Mouse (Mus musculus) neural tube, embryonic 12.5 days (tissue): ENCODE data around the gene E2f6. TPM values are rescaled to one million over a fixed set of nuclear protein-coding genes. Genes with fewer than 3 reads are reported as not detected.
A peak's percentile ranks its signal among the peaks of the same experiment; 100 is the strongest.

Experiments
- ATAC-seq: fragments of 200-750 bp; cut with Nextera tagmentation; 2 replicates; pipeline ENCODE4 v1.8.0; 2017; ENCODE audit warnings: low read depth, mild to moderate bottlenecking, moderate TSS enrichment, moderate library complexity; ENCODE audit not compliant: low FRiP score
- H3K27ac ChIP-seq: fragments of 300-500 bp; sonication (generic); 2 replicates; pipeline ENCODE4 v1.5.1; 2016
- H3K27me3 ChIP-seq: fragments of 300-500 bp; sonication (generic); replicated peaks from 2 replicates; pipeline ENCODE4 v1.6.1; 2016; ENCODE audit warnings: mild to moderate bottlenecking
- H3K36me3 ChIP-seq: fragments of 300-500 bp; sonication (generic); 2 replicates; pipeline ENCODE4 v1.6.1; 2016; ENCODE audit warnings: mild to moderate bottlenecking
- H3K4me1 ChIP-seq: fragments of 300-500 bp; sonication (generic); 2 replicates; pipeline ENCODE4 v1.6.1; 2016
- H3K4me2 ChIP-seq: fragments of 300-500 bp; sonication (generic); replicated peaks from 2 replicates; pipeline ENCODE4 v1.6.1; 2016; ENCODE audit warnings: mild to moderate bottlenecking
- H3K4me3 ChIP-seq: fragments of 300-500 bp; sonication (generic); 2 replicates; pipeline ENCODE4 v1.5.1; 2016
- H3K9ac ChIP-seq: fragments of 300-500 bp; sonication (generic); 2 replicates; pipeline ENCODE4 v1.6.1; 2016; ENCODE audit warnings: mild to moderate bottlenecking
- H3K9me3 ChIP-seq: fragments of 300-500 bp; sonication (generic); 2 replicates; pipeline ENCODE4 v1.6.1; 2016; ENCODE audit warnings: mild to moderate bottlenecking
- WGBS: fragments of 180-500 bp; shearing (Covaris S2); methylation state at CpG from one replicate; pipeline ENCODE4 v1.1.7; 2016; 5-methylcytosine and 5-hydroxymethylcytosine counted together
- polyA plus RNA-seq: library from polyadenylated mRNA; unstranded; fragments of >200 nt; fragmentation: Nextera tagmentation; extraction: Ambion mirVana; gene quantifications from 2 replicates; pipeline ENCODE4 v1.2.1, GENCODE M21; 2016

Gene E2f6
- polyA plus RNA-seq, 1 experiment from 2014 or later, result 60.6 TPM

- Histone ChIP-seq H3K4me3 (no peak overlapping the region), H3K4me2 (no peak overlapping the region), H3K9ac (no peak overlapping the region), H3K36me3 (no peaks in the 10 kb centered on the region), H3K27me3 (no peaks in the 10 kb centered on the region), H3K4me1 (no peaks in the 10 kb centered on the region), H3K27ac (no peak overlapping the region), H3K9me3 (no peaks in the 10 kb centered on the region)
- ATAC-seq, result no peak
- WGBS, result 82% methylated on average over 3 of the region's 3 CpGs
Observed at GRCm38 (mm10) chr12:16780320-16780719, 30.4 kb upstream of the E2f6 start.

DNA sequence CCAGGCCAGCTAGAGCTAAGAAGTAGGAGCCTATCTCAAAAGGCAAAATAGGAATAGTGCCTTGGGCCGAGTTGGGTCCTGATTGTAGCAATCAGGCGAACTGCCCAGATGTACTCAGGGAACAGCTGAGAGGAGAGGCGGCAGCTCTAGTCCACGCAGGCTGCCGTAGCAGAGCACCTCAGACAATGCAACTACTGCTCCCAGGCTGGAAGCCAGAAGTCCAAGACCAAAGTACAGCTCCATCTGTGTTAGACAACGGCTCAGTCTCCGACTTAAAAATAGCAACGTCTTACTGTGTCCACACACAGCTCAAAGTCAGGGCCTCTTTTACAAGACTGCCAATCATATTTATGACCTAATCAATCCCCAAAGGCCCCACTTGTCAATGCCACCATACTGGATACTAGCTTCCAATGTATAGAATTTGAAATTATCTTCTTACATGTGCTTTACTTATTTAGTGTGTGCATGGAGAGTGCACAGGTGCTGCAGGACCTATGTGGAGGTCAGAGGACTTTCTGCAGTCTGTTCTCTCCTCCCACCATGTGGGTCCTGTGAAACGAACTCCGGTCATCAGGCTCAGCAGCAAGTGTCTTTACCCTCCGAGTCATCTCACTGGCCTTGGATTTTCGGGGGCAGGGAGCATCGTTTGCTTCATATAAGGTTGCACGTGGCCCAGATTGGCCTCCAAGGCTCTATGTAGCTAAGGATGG is 29.6 kb upstream of the E2f6 start:
- Histone ChIP-seq H3K4me2 (no peak overlapping the region), H3K36me3 (no peaks in the 10 kb centered on the region), H3K4me1 (no peaks in the 10 kb centered on the region), H3K27me3 (no peaks in the 10 kb centered on the region), H3K27ac (no peak overlapping the region), H3K9ac (no peak overlapping the region), H3K9me3 (no peaks in the 10 kb centered on the region), H3K4me3 (no peak overlapping the region)
- WGBS, result 87% methylated on average over 14 of the region's 14 CpGs
- no peak for ATAC-seq

GRCm38 (mm10) chr12:16788600-16788999 is 22.2 kb upstream of the E2f6 start:
- Histone ChIP-seq H3K4me1 (peaks cover 9% of the 10 kb centered on the region), H3K27ac (no peak overlapping the region), H3K9me3 (no peaks in the 10 kb centered on the region), H3K36me3 (no peaks in the 10 kb centered on the region), H3K4me2 (no peak overlapping the region), H3K4me3 (no peak overlapping the region), H3K27me3 (no peaks in the 10 kb centered on the region), H3K9ac (no peak overlapping the region)
- no peak for ATAC-seq
- WGBS, result 72% methylated on average over 2 of the region's 2 CpGs

- Histone ChIP-seq H3K4me1 (peaks cover 9% of the 10 kb centered on the region), H3K36me3 (no peaks in the 10 kb centered on the region), H3K9me3 (no peaks in the 10 kb centered on the region), H3K27me3 (no peaks in the 10 kb centered on the region), H3K4me2 (no peak overlapping the region), H3K4me3 (no peak overlapping the region), H3K27ac (no peak overlapping the region), H3K9ac (no peak overlapping the region)
- WGBS, result 19% methylated on average over 1 of the region's 1 CpGs
- ATAC-seq, result no peak
Observed at GRCm38 (mm10) chr12:16789199-16789598, 21.6 kb upstream of the E2f6 start.

DNA sequence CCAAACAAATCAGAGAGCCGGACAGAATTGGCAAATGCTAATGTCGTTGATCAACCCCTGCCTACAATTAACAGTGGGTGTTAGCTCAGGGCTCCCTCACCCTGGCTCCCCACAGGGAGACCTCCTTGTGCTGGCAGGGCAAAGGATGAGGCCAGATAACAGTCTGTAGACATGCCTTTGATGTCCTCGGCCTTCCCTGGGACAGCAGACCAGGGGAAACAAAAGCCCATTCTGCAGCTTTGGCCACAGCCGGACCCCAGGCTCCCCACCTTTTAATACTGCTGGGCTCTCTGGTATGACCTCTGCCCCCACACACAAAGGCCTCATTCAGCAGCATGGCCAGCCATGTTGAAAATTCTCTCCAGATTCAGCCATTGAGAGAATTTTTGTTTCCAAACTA is 21.0 kb upstream of the E2f6 start:
- Histone ChIP-seq H3K9me3 (no peaks in the 10 kb centered on the region), H3K27me3 (no peaks in the 10 kb centered on the region), H3K27ac (no peak overlapping the region), H3K9ac (no peak overlapping the region), H3K36me3 (no peaks in the 10 kb centered on the region), H3K4me2 (no peak overlapping the region), H3K4me3 (no peak overlapping the region), H3K4me1 (peaks cover 9% of the 10 kb centered on the region)
- ATAC-seq, result 0 out of 2 replicates have a peak, but pooled peaks have one; percentile 24
- WGBS, result 5% methylated on average over 4 of the region's 4 CpGs

GRCm38 (mm10) chr12:16790456-16790855 is 20.3 kb upstream of the E2f6 start:
- Histone ChIP-seq H3K4me2 (no peak overlapping the region), H3K4me3 (no peak overlapping the region), H3K27ac (no peak overlapping the region), H3K36me3 (no peaks in the 10 kb centered on the region), H3K27me3 (no peaks in the 10 kb centered on the region), H3K4me1 (peaks cover 9% of the 10 kb centered on the region), H3K9me3 (no peaks in the 10 kb centered on the region), H3K9ac (no peak overlapping the region)
- no peak for ATAC-seq
- 40% methylated on average over 4 of the region's 4 CpGs for WGBS

DNA sequence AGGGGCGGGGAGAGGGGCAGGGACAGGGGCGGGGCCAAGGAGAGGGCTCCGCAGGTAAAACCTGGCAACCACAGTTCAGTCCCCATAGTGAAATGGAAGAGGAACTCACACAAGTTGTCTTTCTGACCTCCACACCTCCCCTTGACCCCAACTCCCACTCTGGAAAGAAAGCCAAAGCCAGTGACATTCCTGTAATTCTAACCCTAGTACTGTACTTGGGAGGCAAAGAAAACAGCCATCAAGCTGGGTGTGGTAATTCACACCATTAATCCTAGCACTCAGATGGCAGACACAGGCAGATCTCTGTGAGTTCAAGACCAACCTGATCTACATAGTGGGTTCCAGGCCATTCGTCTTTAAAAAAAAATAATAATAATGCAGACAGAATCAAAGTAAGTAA is 17.4 kb upstream of the E2f6 start:
- WGBS, result 80% methylated on average over 4 of the region's 4 CpGs
- ATAC-seq, result no peak
- Histone ChIP-seq H3K4me1 (peaks cover 9% of the 10 kb centered on the region), H3K4me3 (no peak overlapping the region), H3K9ac (no peak overlapping the region), H3K9me3 (no peaks in the 10 kb centered on the region), H3K27ac (no peak overlapping the region), H3K4me2 (no peak overlapping the region), H3K27me3 (no peaks in the 10 kb centered on the region), H3K36me3 (no peaks in the 10 kb centered on the region)

DNA sequence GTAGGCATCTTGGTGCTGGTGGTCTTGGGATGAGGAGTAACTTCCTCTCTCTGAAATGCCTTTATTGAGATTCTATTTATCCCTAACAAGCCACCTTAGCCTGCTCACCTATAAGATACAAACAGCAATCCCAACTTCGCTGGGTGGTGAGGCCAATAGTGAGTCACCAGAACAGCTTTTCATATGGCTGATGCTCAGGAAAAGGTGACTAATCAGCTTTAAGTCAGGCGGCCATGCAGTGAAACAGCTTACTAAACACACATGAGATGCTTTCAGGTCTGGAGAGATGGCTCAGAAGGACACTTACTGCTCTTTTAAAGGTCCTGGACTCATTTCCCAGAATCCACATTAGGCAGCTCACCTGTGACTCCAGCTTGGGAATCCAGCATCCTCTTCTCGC is 15.0 kb upstream of the E2f6 start:
- H3K9ac ChIP-seq, result no peak overlapping the region
- H3K27me3 ChIP-seq, result no peaks in the 10 kb centered on the region
- no peaks in the 10 kb centered on the region for H3K9me3 ChIP-seq
- ATAC-seq, result no peak
- no peaks in the 10 kb centered on the region for H3K36me3 ChIP-seq
- H3K4me1 ChIP-seq, result peaks cover 9% of the 10 kb centered on the region; the same call in 1 of the 2 replicates
- no peak overlapping the region for H3K27ac ChIP-seq
- no peak overlapping the region for H3K4me2 ChIP-seq
- WGBS, result 81% methylated on average over 3 of the region's 3 CpGs
- H3K4me3 ChIP-seq, result no peak overlapping the region

DNA sequence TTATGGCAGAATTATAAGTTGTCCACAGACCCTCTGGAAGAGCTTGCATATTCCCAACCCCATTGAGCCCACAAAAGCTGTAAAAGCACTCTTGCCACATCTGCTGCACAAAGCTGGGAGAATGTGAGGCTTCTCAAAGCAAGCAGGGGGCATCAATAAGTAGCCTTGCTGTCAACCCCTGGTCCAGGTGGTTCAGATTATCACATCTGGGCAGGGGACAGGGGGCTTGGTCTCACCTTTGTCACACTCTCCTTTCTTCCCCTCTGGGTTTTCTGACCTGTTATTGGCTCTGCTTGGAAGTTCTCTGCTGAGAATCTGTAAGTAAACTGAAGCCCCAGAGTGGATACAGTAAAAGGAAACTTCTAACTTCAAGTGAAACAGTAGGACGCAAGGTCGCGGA is 11.9 kb upstream of the E2f6 start:
- WGBS, result 25% methylated on average over 3 of the region's 3 CpGs
- H3K9me3 ChIP-seq, result no peaks in the 10 kb centered on the region
- no peaks in the 10 kb centered on the region for H3K27me3 ChIP-seq
- peaks cover 10% of the 10 kb centered on the region for H3K4me1 ChIP-seq
- no peak overlapping the region for H3K9ac ChIP-seq
- peak overlapping the region; percentile 92 for H3K4me2 ChIP-seq
- ATAC-seq, result no peak
- no peaks in the 10 kb centered on the region for H3K36me3 ChIP-seq
- H3K27ac ChIP-seq, result no peak overlapping the region
- H3K4me3 ChIP-seq, result no peak overlapping the region

GRCm38 (mm10) chr12:16799928-16800258 is 10.9 kb upstream of the E2f6 start:
- ATAC-seq, result peak; percentile 27; the same call in 1 of the 2 replicates

DNA sequence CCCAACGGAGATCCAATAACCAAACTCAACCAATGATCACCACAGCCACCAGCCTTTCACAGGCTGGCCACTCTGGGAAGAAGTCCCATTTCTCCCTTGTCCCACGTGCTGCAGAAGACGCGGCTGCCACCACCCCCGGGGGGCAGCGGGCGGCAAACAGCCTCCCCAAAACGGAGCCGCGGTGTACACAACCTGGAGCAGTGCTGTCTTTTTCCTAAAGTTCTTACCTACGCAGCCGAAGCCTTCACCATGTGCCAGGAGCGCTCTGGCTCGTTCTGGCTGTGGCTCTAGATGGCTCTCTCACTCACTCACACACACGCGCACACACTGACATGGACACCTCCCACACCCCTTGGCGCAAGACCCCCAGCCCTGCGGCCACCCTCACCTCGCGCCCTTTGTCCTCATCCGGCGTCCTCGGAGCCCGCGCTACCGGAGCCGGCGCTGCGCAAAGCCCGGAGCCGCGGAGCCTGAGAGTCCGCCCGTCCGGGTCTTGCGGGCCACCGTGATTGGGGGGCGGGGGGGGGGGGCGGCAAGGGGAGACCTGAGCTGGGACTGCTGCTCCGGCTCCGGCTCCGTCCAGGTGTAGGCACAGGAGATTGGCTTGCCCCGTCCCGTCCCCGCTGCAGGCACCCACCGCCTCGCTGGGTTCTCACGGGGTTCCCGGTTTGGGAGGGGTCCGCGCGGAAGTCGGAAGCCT is 10.4 kb upstream of the E2f6 start, which contains the start of gene Greb1:
Gene Greb1 (minus strand): TSS at position 628 of the 700 bp plus-strand sequence.
- peak within 1 kb of the TSS; percentile 92 for H3K4me2 ChIP-seq
- H3K9me3 ChIP-seq, result no peaks in the 10 kb centered on the region
- no peaks in the 10 kb centered on the region for H3K36me3 ChIP-seq
- peak; percentile 72 for ATAC-seq
- H3K27me3 ChIP-seq, result no peaks in the 10 kb centered on the region
- peak within 1 kb of the TSS; percentile 64 for H3K4me3 ChIP-seq
- H3K9ac ChIP-seq, result peak within 1 kb of the TSS; percentile 80
- peaks cover 15% of the 10 kb centered on the region for H3K4me1 ChIP-seq
- H3K27ac ChIP-seq, result no peak within 1 kb of the TSS
- under 1% methylated on average over 52 of the region's 53 CpGs for WGBS

More at GRCm38 (mm10) chr12:16799928-16800258, 10.9 kb upstream of the E2f6 start:
- Histone ChIP-seq H3K4me1 (peaks cover 15% of the 10 kb centered on the region), H3K4me3 (peak overlapping the region; percentile 64), H3K27me3 (no peaks in the 10 kb centered on the region), H3K9me3 (no peaks in the 10 kb centered on the region), H3K36me3 (no peaks in the 10 kb centered on the region), H3K9ac (peak overlapping the region; percentile 80; the same call in 1 of the 2 replicates), H3K27ac (no peak overlapping the region), H3K4me2 (peak overlapping the region; percentile 92)
- WGBS, result 4% methylated on average over 4 of the region's 6 CpGs

GRCm38 (mm10) chr12:16800959-16801315 is 9.8 kb upstream of the E2f6 start:
- WGBS, result 0% methylated on average over 12 of the region's 12 CpGs
- Histone ChIP-seq H3K4me2 (peak overlapping the region; percentile 92), H3K4me3 (peak overlapping the region; percentile 64), H3K27me3 (no peaks in the 10 kb centered on the region), H3K4me1 (peaks cover 15% of the 10 kb centered on the region), H3K9me3 (no peaks in the 10 kb centered on the region), H3K36me3 (no peaks in the 10 kb centered on the region), H3K27ac (no peak overlapping the region), H3K9ac (peak overlapping the region; percentile 80)
- ATAC-seq, result peak; percentile 67
